Mouse (Mus musculus) forebrain, embryonic 16.5 days (tissue): ENCODE results near the gene Tiam1. TPM values are rescaled to one million over a fixed set of nuclear protein-coding genes. Genes with fewer than 3 reads are reported as not detected.

Experiments
- ATAC-seq: fragments of 200-750 bp; cut with Nextera tagmentation; 2 replicates; pipeline ENCODE4 v1.8.0; 2017; ENCODE audit warnings: mild to moderate bottlenecking, moderate library complexity
- H3K27ac ChIP-seq: fragments of 300-500 bp; sonication (generic); 2 replicates; pipeline ENCODE4 v1.5.1; 2014; ENCODE audit warnings: low read length, control low read depth
- H3K27me3 ChIP-seq: fragments of 300-500 bp; sonication (generic); replicated peaks from 2 replicates; pipeline ENCODE4 v1.6.1; 2014; ENCODE audit warnings: low read length; ENCODE audit not compliant: control insufficient read depth, insufficient read depth
- H3K36me3 ChIP-seq: fragments of 300-500 bp; sonication (generic); 2 replicates; pipeline ENCODE4 v1.6.1; 2014; ENCODE audit not compliant: control insufficient read depth, insufficient read depth
- H3K4me1 ChIP-seq: fragments of 300-500 bp; sonication (generic); replicated peaks from 2 replicates; pipeline ENCODE4 v1.6.1; 2014; ENCODE audit warnings: low read length; ENCODE audit not compliant: control insufficient read depth, insufficient read depth
- H3K4me2 ChIP-seq: fragments of 300-500 bp; sonication (generic); 2 replicates; pipeline ENCODE4 v1.6.1; 2014; ENCODE audit warnings: mild to moderate bottlenecking, low read length, control low read depth
- H3K4me3 ChIP-seq: fragments of 300-500 bp; sonication (generic); replicated peaks from 2 replicates; pipeline ENCODE4 v1.5.1; 2014; ENCODE audit warnings: mild to moderate bottlenecking, low read length, control low read depth
- H3K9ac ChIP-seq: fragments of 300-500 bp; sonication (generic); replicated peaks from 2 replicates; pipeline ENCODE4 v1.6.1; 2014; ENCODE audit warnings: low read depth, low read length, control low read depth
- H3K9me3 ChIP-seq: fragments of 300-500 bp; sonication (generic); 2 replicates; pipeline ENCODE4 v1.6.1; 2016; ENCODE audit warnings: low read length; ENCODE audit not compliant: control insufficient read depth
- WGBS: fragments of 180-500 bp; shearing (Covaris S2); extraction: QIAGEN DNeasy Blood & Tissue Kit; methylation state at CpG from one replicate; pipeline ENCODE4 v1.1.7; 2014; 5-methylcytosine and 5-hydroxymethylcytosine counted together
- polyA plus RNA-seq: library from polyadenylated mRNA; unstranded; fragments of >200 nt; fragmentation: Nextera tagmentation; extraction: Ambion mirVana; gene quantifications from 2 replicates; pipeline ENCODE4 v1.2.1, GENCODE M21; 2015

Gene Tiam1
- polyA plus RNA-seq, 1 experiment from 2014 or later = 29.5 TPM

DNA sequence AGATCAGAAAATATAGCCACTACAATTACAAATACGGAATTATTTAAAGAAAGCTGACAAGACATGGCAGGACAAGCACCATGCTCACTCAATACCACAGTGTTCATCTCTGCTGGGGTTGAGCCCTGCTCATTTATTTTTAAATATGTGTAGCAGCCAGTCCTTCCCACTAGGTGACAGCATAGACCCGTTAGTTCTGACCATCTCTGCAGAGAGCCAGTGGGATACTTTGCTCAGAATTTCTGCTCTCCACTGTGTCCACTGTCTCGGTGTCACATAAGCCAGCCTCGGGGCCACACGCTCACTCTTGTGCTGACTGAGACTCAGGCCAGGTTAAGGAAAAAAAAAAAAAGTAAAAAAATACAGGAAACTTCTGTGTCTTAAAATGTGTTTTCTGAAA lies 299.0 kb downstream of the Tiam1 start:
- peak; percentile 82 for ATAC-seq
- 38% methylated on average over 5 of the region's 5 CpGs for WGBS
- H3K4me1 ChIP-seq = no peaks in the 10 kb centered on the region

DNA sequence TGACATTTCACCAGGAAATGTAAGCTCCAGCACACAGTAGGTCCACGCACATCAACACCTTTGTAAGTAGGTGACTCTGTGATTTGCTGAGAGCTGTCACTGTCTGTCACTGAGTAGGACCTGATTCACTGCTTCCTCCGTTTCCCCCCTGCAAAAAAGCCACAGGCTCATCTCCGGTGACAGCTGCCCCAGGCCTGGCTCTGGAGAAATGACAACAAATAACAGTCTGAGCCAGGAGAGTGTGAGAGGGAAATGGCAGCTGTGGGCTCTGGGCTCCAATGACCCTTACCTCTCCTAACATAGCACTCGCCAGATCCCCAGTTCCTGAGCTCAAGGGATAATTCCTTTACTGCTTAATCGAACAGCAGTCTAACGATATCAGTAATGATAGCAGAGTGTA lies 301.7 kb downstream of the Tiam1 start:
- 70% methylated on average over 6 of the region's 6 CpGs for WGBS
- no peak overlapping the region for H3K9ac ChIP-seq
- no peak overlapping the region for H3K4me2 ChIP-seq

More for the DNA sequence above, 299.0 kb downstream of the Tiam1 start:
- Histone ChIP-seq H3K9ac (no peak overlapping the region), H3K4me3 (no peak overlapping the region), H3K9me3 (no peaks in the 10 kb centered on the region), H3K36me3 (peaks cover 4% of the 10 kb centered on the region; the same call in 1 of the 2 replicates), H3K27ac (no peak overlapping the region), H3K4me2 (no peak overlapping the region), H3K27me3 (no peaks in the 10 kb centered on the region)

DNA sequence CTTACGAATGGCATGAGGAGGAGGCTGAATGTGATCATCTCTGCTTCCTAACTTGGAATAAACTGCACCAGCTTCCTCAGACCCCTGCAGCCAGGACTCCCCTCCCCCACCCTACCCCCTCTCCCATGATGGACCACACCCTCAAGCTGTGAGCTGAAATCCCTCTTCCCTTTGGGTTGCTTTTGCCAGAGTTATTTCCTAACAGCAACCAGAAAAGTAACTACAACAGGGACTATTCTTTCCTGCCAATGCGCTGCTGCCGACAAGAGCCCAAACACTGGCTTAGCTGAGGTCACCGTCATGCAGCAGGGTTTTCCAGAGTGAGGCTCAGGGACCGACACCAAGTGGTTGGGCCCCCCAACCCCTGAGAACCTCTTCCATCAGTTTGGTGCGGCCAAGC lies 303.2 kb downstream of the Tiam1 start:
- ATAC-seq = no peak
- no peak overlapping the region for H3K4me3 ChIP-seq
- WGBS = 90% methylated on average over 6 of the region's 6 CpGs
- H3K27me3 ChIP-seq = no peaks in the 10 kb centered on the region
- H3K27ac ChIP-seq = no peak overlapping the region
- no peaks in the 10 kb centered on the region for H3K36me3 ChIP-seq
- no peak overlapping the region for H3K4me2 ChIP-seq
- H3K4me1 ChIP-seq = no peaks in the 10 kb centered on the region
- H3K9ac ChIP-seq = no peak overlapping the region
- H3K9me3 ChIP-seq = no peaks in the 10 kb centered on the region

More for the DNA sequence above, 301.7 kb downstream of the Tiam1 start:
- no peaks in the 10 kb centered on the region for H3K4me1 ChIP-seq
- H3K27ac ChIP-seq = no peak overlapping the region
- H3K27me3 ChIP-seq = no peaks in the 10 kb centered on the region
- no peaks in the 10 kb centered on the region for H3K36me3 ChIP-seq
- H3K4me3 ChIP-seq = no peak overlapping the region
- no peak for ATAC-seq
- no peaks in the 10 kb centered on the region for H3K9me3 ChIP-seq

DNA sequence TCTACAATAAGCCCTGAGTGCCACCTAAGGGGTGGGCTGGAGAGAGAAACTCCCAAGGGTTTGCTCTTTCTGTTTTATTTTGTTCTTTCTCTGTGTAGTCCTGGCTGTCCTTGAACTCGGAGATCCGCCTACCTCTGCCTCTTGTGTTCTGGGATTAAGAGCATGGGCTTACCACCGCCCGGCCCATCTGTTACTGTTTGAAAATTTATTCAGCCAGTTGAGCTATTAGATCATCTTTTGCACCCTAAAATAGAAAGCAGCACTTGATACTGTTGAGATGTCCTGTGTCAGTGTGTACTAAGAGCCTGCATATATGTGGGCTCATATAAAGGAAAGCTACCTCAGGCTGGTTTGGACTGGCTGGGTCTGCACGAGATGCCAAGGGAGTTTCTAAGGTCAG lies 303.7 kb downstream of the Tiam1 start:
- ATAC-seq = no peak
- Histone ChIP-seq H3K4me3 (no peak overlapping the region), H3K4me1 (no peaks in the 10 kb centered on the region), H3K36me3 (no peaks in the 10 kb centered on the region; the same call in 1 of the 2 replicates), H3K27me3 (no peaks in the 10 kb centered on the region), H3K9ac (no peak overlapping the region), H3K4me2 (no peak overlapping the region), H3K27ac (no peak overlapping the region), H3K9me3 (no peaks in the 10 kb centered on the region)
- WGBS = 87% methylated on average over 5 of the region's 5 CpGs

DNA sequence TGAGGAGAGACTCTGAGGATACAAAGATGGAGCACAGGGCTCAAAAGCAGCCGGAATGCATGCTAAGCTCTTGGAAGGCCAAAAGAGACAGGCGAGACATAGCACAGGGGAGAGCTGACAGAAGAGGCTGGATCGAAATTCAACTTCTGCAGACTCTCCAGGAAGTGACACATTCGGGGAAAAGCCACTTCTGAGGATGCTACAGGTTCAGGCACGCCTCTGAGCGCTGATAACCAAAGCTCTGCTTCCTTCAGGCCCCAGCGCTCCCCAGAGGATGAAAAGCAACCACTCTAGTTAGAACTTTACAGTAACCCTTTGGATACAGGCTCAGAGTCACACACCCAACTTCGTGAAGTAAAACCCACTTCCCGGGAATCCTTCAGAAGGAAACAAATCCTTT lies 306.5 kb downstream of the Tiam1 start:
- Histone ChIP-seq H3K36me3 (no peaks in the 10 kb centered on the region; the same call in 1 of the 2 replicates), H3K27ac (no peak overlapping the region), H3K9me3 (no peaks in the 10 kb centered on the region), H3K4me3 (no peak overlapping the region), H3K27me3 (no peaks in the 10 kb centered on the region), H3K9ac (no peak overlapping the region), H3K4me2 (no peak overlapping the region), H3K4me1 (no peaks in the 10 kb centered on the region)
- no peak for ATAC-seq
- 85% methylated on average over 9 of the region's 9 CpGs for WGBS

DNA sequence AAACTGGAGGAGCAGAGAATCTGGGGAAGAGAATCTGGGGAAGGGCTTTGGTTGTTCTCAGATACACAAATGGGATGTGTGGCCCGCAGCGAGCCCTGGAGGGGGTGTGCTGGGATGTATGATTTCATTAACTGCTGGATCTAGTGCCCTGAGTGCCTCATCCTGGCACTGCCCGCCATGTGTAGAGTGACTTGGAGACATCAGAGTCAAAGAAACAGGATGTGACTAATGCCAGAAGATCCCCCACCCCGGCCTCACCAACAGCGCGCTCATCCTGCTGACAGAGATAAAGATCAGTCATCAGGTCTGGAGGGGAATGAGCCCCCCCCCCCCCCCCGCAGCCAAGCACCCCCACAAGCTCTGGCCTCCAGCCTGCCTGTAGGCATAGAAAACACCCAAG lies 308.0 kb downstream of the Tiam1 start:
- Histone ChIP-seq H3K4me1 (no peaks in the 10 kb centered on the region), H3K27me3 (no peaks in the 10 kb centered on the region), H3K27ac (no peak overlapping the region), H3K4me3 (no peak overlapping the region), H3K36me3 (no peaks in the 10 kb centered on the region; the same call in 1 of the 2 replicates), H3K9me3 (no peaks in the 10 kb centered on the region), H3K9ac (no peak overlapping the region), H3K4me2 (no peak overlapping the region)
- 85% methylated on average over 7 of the region's 7 CpGs for WGBS
- no peak for ATAC-seq

DNA sequence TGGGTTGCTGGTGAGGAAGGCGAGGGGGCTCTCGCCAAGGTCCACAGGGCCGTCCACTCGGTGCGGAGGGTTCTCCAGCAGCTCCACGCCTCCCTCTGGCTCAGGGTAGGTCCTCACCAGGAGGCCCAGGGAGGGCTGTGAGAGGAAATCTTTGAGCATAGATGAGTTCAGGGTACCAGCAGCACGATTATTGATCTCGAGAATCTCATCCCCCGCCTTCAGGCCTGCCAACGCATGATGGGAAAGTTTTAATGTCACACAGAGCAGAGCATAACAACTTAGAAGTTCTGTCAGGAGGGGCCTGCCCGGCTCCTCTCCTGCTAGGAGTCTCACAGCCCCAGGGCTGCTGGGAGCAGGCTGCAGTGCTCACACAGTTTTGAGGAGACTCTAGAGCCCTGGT lies 310.6 kb downstream of the Tiam1 start:
- Histone ChIP-seq H3K27ac (no peak overlapping the region), H3K9me3 (no peaks in the 10 kb centered on the region), H3K27me3 (no peaks in the 10 kb centered on the region), H3K9ac (no peak overlapping the region), H3K4me1 (no peaks in the 10 kb centered on the region), H3K4me2 (no peak overlapping the region), H3K4me3 (no peak overlapping the region), H3K36me3 (no peaks in the 10 kb centered on the region; the same call in 1 of the 2 replicates)
- no peak for ATAC-seq
- WGBS = 89% methylated on average over 11 of the region's 11 CpGs

DNA sequence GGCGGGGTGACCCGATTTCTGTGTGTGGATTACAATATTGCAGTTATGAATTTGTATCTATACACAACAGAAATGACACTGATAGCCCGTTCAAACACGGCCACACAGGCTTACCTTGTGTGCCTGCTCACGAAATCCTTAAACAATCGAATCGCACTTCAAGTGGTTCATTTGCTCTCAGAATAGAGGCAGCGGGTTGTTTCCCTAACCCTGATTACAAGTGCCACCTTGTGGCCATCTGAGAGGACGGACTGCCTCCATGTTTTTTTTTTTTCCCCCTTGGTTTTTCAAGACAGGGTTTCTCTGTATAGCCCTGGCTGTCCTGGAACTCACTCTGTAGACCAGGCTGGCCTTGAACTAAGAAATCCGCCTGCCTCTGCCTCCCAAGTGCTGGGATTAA lies 312.4 kb downstream of the Tiam1 start:
- Histone ChIP-seq H3K9me3 (no peaks in the 10 kb centered on the region), H3K27ac (no peak overlapping the region), H3K36me3 (no peaks in the 10 kb centered on the region; the same call in 1 of the 2 replicates), H3K4me2 (no peak overlapping the region), H3K27me3 (no peaks in the 10 kb centered on the region), H3K9ac (no peak overlapping the region), H3K4me1 (no peaks in the 10 kb centered on the region; the same call in 1 of the 2 replicates), H3K4me3 (no peak overlapping the region)
- WGBS = 30% methylated on average over 10 of the region's 10 CpGs
- ATAC-seq = peak; percentile 41; the same call in 1 of the 2 replicates

DNA sequence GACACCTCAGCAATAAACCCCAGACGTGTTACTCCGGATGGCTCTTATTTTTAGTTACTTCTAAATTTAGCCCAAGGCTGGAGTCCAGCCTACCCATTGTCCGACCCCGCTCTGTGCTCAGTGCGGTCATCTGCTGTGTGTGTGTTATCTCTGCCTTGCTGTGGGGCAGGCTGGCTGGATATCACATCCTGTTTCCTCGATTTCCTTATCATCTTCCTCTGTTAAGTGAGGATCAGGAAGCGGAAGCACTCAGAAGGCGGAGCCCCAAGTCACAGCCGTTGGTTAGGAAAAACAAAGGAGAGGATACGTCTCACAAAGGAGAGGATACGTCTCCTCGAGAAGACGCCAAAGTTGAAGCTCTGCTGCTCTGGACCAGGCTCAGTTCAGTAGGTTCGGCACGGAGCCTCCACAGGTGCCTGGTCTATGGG lies 313.3 kb downstream of the Tiam1 start:
- H3K9ac ChIP-seq = no peak overlapping the region
- no peak overlapping the region for H3K4me3 ChIP-seq
- H3K36me3 ChIP-seq = no peaks in the 10 kb centered on the region; the same call in 1 of the 2 replicates
- no peaks in the 10 kb centered on the region for H3K9me3 ChIP-seq
- no peak overlapping the region for H3K27ac ChIP-seq
- H3K27me3 ChIP-seq = no peaks in the 10 kb centered on the region
- H3K4me2 ChIP-seq = no peak overlapping the region
- ATAC-seq = no peak
- WGBS = 83% methylated on average over 15 of the region's 15 CpGs
- no peaks in the 10 kb centered on the region; the same call in 1 of the 2 replicates for H3K4me1 ChIP-seq
